Mouse (Mus musculus) cortical plate, adult 2 months (tissue): ENCODE data around the gene Cd2ap.

Experiments
- CTCF ChIP-seq: fragments of 200-500 bp; IDR thresholded peaks from 2 replicates; pipeline ENCODE4 v1.5.1; 2011; ENCODE audit warnings: mild to moderate bottlenecking, control low read depth, low read length; ENCODE audit not compliant: insufficient read depth; ENCODE audit errors: extremely low read depth
- POLR2A ChIP-seq: fragments of 200-500 bp; IDR thresholded peaks from 2 replicates; pipeline ENCODE4 v1.6.1; 2011; ENCODE audit warnings: mild to moderate bottlenecking, low read length, control low read depth; ENCODE audit not compliant: insufficient read depth; ENCODE audit errors: extremely low read depth

DNA sequence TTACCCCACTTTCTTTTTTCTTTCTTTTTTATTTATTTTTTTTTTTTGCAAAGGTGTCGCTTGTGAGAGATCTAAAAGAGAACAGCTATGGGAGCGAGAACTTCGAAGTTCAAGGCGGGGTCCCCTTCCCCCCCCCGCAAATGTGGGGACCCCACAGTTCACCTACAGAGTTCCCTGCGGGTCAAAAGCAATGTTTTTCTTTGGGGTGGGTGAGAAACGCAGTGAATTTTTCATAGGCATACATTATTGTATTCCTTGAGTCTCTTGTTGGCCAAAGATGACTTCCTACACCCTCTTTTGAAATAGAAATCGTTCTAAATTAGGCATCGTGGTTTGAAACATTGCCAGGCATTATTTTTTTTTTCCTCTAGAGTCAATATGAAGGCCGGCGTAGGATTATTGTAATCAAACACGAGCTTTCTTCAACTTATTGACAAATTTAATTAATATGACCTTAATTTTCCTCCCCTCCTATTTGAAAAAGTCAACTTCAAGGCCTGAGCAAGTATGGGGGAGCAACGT is 500 bp upstream of the Cd2ap start:
- TF ChIP-seq CTCF: no peak
- TF ChIP-seq POLR2A: no peak
